Mouse (Mus musculus): ENCODE measurements around the gene Cacna1f.

- TF ChIP-seq POLR2A (IDR thresholded peaks at IDR 0.05; ENCODE audit: borderline replicate concordance, insufficient read depth, low read length) (no peak), CTCF (IDR thresholded peaks at IDR 0.05; ENCODE audit: borderline replicate concordance, insufficient read depth, low read depth, low read length) (no peak)
Observed at GRCm38 (mm10) chrX:7670390-7670881, 63.6 kb downstream of the Cacna1f start.

All from cerebellum, adult 2 months (tissue).